Mouse (Mus musculus) bone marrow, adult 2 months (tissue): ENCODE measurements around the gene Fam50b. TPM values are rescaled to one million over a fixed set of nuclear protein-coding genes. Genes with fewer than 3 reads are reported as not detected.
A peak's percentile ranks its signal among the peaks of the same experiment; 100 is the strongest.

Experiments
- H3K27ac ChIP-seq: fragments of 200-500 bp; 2 replicates; pipeline ENCODE4 v1.5.1; 2012; ENCODE audit warnings: low read depth, mild to moderate bottlenecking, control low read depth, inconsistent platforms, low read length; ENCODE audit not compliant: control insufficient read depth, poor library complexity, insufficient read depth
- H3K4me1 ChIP-seq: fragments of 200-500 bp; 2 replicates; pipeline ENCODE4 v1.6.1; 2011; ENCODE audit warnings: low read length; ENCODE audit not compliant: control insufficient read depth, insufficient read depth
- H3K4me3 ChIP-seq: fragments of 200-500 bp; replicated peaks from 2 replicates; pipeline ENCODE3; 2011; ENCODE audit warnings: mild to moderate bottlenecking, low read depth, low read length, control low read depth; ENCODE audit not compliant: control insufficient read depth
- CTCF ChIP-seq: fragments of 200-500 bp; IDR thresholded peaks from 2 replicates; pipeline ENCODE4 v1.5.1; 2011; ENCODE audit warnings: low read length, control low read depth; ENCODE audit not compliant: control insufficient read depth, insufficient read depth
- POLR2A ChIP-seq: fragments of 200-500 bp; IDR thresholded peaks from 2 replicates; pipeline ENCODE4 v1.6.1; 2011; ENCODE audit warnings: low read depth, mild to moderate bottlenecking, control low read depth, low read length, borderline replicate concordance; ENCODE audit not compliant: control insufficient read depth
- WGBS: fragments of 180-500 bp; shearing (Covaris S2); methylation state at CpG from one replicate; pipeline ENCODE4 v1.1.7; 2018; 5-methylcytosine and 5-hydroxymethylcytosine counted together
- polyA plus RNA-seq: library from polyadenylated mRNA; stranded (reverse); fragments of >200 nt; gene quantifications from 2 replicates; pipeline ENCODE4 v1.2.4, GENCODE M21; 2011; ENCODE audit warnings: low replicate concordance; ENCODE audit not compliant: missing spikeins, insufficient read depth, insufficient read length

The Fam50b gene
- polyA plus RNA-seq, 1 experiment, result not detected

DNA sequence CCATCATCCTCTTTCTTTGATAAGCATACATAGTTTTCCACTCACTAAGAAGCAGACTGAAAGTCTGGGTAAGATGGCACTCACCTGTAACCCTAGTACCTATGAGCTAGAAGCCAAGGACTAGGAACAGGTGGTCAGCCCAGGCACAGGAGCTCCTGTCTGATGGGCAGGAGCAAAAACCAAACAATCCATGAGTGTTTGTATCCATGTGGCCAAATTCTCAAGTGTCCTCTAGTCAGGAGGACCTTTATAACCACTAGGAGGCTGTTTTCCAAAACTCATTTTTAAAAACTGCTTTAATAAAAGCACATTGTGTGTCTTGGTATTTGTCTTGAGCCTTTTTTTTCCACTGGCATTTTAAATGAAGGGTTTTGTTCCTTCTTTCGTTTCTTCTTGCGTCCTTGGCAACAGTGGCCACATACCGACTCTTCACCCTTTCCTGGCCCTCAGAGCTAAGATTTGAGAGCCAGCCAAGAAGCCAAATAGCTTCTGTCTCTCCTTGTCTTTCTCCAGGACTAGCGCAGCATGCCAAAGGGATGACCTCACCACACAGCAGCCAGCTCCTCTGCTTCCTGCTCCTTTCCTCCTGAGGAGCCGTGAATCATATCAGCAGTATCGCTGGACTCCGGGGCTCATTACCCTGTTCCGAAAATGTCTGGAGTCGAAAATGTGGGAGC lies 8.7 kb upstream of the Fam50b start:
- TF ChIP-seq POLR2A (no peak), CTCF (no peak)
- Histone ChIP-seq H3K4me1 (no peaks in the 10 kb centered on the region; the same call in 1 of the 2 replicates), H3K4me3 (no peak overlapping the region), H3K27ac (no peak overlapping the region)
- 5% methylated on average over 9 of the region's 9 CpGs for WGBS

DNA sequence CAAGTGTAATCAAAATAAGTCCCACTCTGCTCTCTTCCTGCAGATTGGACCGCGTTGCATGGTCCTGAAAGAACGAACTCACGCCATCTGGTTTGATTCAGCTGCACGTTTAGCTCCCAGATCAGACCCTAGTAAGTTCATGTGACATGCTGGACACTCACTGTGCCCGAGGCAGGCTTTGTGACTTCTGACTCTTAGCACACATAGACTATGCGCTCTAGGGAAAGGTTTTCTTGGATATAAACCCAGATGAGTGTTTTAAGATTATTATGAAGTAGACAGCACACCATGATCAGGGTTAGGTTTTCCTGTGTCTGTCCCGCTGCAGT lies 8.2 kb upstream of the Fam50b start:
- Histone ChIP-seq H3K27ac (no peak overlapping the region), H3K4me1 (no peaks in the 10 kb centered on the region; the same call in 1 of the 2 replicates), H3K4me3 (no peak overlapping the region)
- TF ChIP-seq CTCF (no peak), POLR2A (no peak)
- WGBS, result 24% methylated on average over 8 of the region's 8 CpGs

DNA sequence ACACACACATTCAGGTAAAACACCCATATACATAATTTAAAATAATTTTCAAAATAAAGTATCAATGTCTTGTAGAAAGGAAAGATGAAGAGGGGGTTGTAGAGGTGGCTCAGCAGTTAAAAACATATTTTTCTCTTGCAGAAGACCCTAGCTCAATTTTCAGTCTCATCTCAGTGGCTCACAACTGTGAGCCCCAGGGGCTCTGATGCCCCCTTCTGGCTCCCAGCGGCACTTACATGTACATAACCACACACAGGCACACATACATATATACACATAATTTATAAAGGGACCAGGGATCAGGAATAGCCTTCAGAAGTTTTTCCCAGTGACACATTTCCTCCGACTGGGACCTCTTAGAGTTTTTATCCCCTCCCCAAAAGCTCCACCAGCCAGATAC lies 7.6 kb upstream of the Fam50b start:
- no peak overlapping the region for H3K27ac ChIP-seq
- H3K4me3 ChIP-seq, result no peak overlapping the region
- WGBS, result 68% methylated on average over 2 of the region's 2 CpGs
- no peaks in the 10 kb centered on the region; the same call in 1 of the 2 replicates for H3K4me1 ChIP-seq
- TF ChIP-seq CTCF (no peak), POLR2A (no peak)

DNA sequence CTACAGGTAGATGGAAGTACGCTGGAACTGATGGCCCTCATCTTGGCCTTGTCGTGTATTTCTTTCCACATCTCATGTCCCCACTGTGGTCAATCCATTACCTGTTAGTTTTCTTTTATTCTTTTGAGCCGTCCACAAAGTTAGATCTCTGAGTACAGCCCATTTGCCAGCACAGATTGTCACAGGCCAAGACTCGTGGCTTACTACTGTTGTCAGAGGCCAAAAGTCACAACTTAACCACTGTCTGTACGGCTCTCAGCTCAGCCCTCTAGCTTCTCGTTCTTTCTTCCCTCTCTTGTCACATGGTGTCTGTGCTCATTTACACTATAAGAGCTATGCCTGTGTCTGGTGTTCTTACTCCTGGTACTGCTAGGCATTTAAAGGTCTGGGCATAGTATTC lies 3.1 kb upstream of the Fam50b start:
- no peak overlapping the region for H3K4me3 ChIP-seq
- no peak for TF ChIP-seq POLR2A
- no peak for TF ChIP-seq CTCF
- no peaks in the 10 kb centered on the region for H3K4me1 ChIP-seq
- WGBS, result 80% methylated on average over 6 of the region's 6 CpGs
- H3K27ac ChIP-seq, result no peak overlapping the region

DNA sequence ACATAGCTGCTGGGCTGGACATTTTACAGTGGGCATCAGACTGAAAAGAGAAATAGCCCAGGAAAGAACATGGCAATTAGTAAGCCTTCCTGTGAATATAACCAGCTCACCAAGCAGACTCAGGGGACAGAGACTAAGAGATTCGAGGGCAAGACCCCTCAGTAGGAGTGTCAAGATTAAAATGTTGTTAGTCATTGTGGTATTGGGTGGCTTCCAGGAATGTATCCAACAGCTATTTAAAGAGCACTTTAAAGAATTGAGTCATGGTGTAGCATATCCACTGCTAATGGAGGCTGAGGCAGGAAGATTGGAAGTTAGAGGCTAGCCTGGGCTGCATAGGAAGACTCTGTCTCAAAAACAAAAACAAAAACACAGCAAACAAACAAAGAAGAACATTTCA lies 870 bp upstream of the Fam50b start:
- no peak overlapping the region for H3K4me3 ChIP-seq
- 13% methylated on average over 1 of the region's 1 CpGs for WGBS
- no peaks in the 10 kb centered on the region for H3K4me1 ChIP-seq
- TF ChIP-seq CTCF, result no peak
- H3K27ac ChIP-seq, result no peak overlapping the region

DNA sequence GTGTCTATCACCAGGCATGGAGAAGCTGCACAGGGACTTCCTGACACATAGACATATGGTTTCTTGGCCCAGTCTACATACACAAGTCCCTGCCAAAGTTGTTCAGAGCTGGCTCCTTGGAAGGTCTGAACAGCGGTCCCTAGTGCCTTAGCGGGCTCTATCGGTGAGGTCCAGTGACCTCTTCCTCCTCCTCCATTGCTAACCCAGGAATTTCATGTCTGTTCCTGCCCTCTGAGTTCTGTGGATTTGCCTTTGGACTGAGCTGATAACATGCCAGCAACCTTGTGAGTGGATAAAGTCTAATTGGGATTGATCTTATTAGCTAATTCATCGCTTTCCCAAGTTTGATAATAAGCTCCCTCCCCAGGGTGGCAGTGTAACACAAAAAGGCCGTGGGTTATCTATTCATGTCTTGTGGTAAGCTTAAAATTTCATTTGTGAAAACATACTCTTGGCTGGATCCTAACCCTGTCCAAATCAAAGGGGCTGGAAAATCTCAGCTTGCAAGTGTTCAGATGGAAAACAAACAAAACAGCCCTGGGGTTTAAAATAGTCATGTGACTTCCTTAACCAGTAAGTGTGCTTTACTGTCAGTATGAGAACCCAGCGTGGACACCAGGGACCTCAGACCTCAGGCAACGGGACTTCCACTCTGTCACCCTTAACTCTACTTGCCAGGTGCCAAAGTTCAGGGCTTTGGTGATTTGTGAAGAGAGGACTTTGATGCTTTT lies 3.5 kb downstream of the Fam50b start:
- WGBS, result 64% methylated on average over 7 of the region's 7 CpGs
- H3K27ac ChIP-seq, result no peak overlapping the region
- H3K4me1 ChIP-seq, result no peaks in the 10 kb centered on the region
- H3K4me3 ChIP-seq, result no peak overlapping the region
- TF ChIP-seq CTCF, result no peak
- no peak for TF ChIP-seq POLR2A

DNA sequence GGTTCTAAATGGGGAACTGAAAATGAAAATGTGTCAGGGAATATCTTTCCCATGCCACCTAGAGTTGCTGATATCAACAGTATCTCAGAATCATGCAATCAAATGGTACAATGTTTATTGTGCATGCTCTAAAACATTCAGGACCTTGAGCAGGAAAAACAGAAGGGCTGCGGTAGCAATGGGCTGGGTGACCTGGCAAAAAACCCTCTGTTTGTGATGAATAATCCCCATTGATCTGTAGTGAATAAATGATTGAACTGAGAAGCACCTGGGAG lies 4.0 kb downstream of the Fam50b start:
- WGBS, result 83% methylated on average over 1 of the region's 1 CpGs
- no peak overlapping the region for H3K4me3 ChIP-seq
- no peaks in the 10 kb centered on the region for H3K4me1 ChIP-seq
- no peak for TF ChIP-seq CTCF
- no peak for TF ChIP-seq POLR2A
- H3K27ac ChIP-seq, result no peak overlapping the region

DNA sequence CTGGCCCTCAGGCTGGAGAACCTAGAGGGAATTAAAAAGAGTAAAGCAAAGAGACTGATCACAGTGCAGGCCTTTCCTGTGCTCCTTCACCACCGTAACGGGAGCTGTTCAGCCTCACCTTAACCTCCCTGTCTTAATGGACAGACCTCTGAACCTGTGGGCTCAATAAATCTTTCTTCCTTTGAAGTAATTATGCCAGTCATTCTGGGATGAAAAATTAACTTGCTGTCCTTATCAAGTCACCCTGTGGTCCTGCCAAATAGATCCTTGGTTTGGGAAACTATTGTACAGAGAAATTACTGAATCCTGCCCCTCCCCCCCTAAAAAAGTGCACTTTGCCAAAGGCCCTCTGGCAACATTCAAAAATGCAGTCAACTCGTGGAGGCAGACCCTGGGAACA lies 4.4 kb downstream of the Fam50b start:
- H3K4me1 ChIP-seq, result no peaks in the 10 kb centered on the region
- TF ChIP-seq CTCF (no peak), POLR2A (no peak)
- H3K4me3 ChIP-seq, result no peak overlapping the region
- 78% methylated on average over 3 of the region's 3 CpGs for WGBS
- no peak overlapping the region for H3K27ac ChIP-seq

DNA sequence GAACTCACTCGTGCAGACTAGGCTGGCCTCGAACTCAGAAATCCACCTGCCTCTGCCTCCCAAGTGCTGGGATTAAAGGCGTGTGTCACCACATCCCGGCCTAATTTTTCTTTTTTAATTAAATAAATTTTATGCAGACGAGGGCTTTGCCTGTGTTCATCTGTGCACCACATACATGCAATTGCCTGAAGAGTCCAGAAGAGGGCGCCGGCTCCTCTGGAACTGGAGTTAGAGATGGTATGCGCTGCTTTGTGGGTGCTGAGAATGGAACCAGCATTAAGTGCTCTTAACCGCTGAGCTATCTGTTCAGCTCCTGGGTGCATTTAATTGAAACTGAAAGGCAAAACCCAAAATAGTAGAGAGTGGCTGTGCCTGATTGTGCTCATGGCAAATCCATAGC lies 6.6 kb downstream of the Fam50b start:
- Histone ChIP-seq H3K27ac (no peak overlapping the region), H3K4me3 (no peak overlapping the region), H3K4me1 (no peaks in the 10 kb centered on the region)
- 89% methylated on average over 9 of the region's 9 CpGs for WGBS
- peak; percentile 26; the same call in 1 of the 2 replicates for TF ChIP-seq CTCF
- no peak for TF ChIP-seq POLR2A
